Mouse (Mus musculus): ENCODE measurements around the gene Il22ra2. TPM values are rescaled to one million over a fixed set of nuclear protein-coding genes. Genes with fewer than 3 reads are reported as not detected.

Il22ra2 gene
- not detected for polyA plus RNA-seq (2014; fragmentation: Illumina TruSeq; extraction: RNeasy Lipid Tissue Mini Kit (QIAGEN cat#74804); ENCODE audit: low read depth, low replicate concordance)

DNA sequence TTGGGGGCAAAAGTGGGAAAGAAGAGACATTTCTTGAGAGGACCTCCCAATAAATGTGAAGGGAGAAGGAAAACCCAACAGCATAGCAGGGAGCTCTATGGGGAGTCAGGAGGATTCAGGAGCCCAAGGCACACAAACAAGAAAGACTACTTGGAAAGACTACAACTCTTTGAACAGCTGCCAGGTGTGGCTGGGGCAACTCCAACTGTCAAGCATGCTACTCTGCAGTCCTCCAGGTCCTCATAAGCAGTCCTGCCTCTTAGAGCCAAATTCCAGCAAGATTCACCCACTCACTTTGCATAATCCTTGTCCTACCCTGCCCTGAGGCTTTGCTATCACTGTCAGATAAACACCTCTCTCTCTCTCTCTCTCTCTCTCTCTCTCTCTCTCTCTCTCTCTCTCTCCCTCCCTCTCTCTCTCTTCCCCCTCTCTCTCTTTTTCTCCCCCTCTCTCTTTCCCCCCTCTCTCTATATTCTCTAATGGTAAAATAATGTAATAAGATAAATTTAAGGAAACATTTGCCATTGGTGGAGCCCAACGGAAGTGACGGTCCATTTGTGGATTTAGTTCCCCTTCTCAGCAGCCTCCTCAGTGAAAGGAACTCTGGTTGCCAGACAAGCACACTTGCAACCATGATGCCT lies at the start of gene Il22ra2:
TSS of gene Il22ra2 (plus strand) at position 591 of the 641 bp plus-strand sequence.

GRCm38 (mm10) chr10:19591641-19592441 lies 30.0 kb upstream of the Il22ra2 start, which contains the start of gene Ifngr1:
Ifngr1 (plus strand) TSS chr10:19591949.

Other genes starting within 250 kb of the Il22ra2 start
- gene Ifngr1, start 30.0 kb upstream of the Il22ra2 start, polyA plus RNA-seq (2014; fragmentation: Illumina TruSeq; extraction: RNeasy Lipid Tissue Mini Kit (QIAGEN cat#74804); ENCODE audit: low read depth, low replicate concordance): 53.2 TPM
- gene Il20ra, start 90.6 kb downstream of the Il22ra2 start, polyA plus RNA-seq (2014; fragmentation: Illumina TruSeq; extraction: RNeasy Lipid Tissue Mini Kit (QIAGEN cat#74804); ENCODE audit: low read depth, low replicate concordance): not detected
- gene Slc35d3, start 229.5 kb downstream of the Il22ra2 start, polyA plus RNA-seq (2014; fragmentation: Illumina TruSeq; extraction: RNeasy Lipid Tissue Mini Kit (QIAGEN cat#74804); ENCODE audit: low read depth, low replicate concordance): not detected